Comparison of ENCODE assay signal across 29 mouse cellular contexts in the genomic region with DNA sequence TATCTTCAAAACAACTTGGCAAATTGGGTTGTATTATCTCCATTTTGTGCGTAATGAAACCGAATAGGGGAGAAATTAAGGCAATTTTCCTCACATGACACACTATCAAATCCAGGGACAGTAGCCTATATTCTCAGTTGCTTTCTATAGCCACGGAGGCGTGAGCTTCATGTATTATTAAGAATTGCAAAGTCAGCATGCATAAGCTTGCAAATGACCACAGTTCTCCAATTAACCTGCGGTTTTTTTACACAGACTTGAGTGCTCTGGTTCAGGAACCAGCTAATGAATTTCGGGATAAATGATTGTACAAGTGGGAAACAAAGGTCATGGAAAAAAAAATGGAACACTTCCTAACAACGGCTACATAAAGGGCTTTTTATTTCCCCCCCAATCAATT.
DNase-seq lines count a peak whose midpoint lies in the region; ATAC-seq and TF ChIP-seq lines count a peak whose summit lies in the region.
"Had no signal": no experiment of that assay in that cellular context is flagged by ENCODE, and none has a peak within 500 bp of the region (broad histone marks: within the 10 kb centered on the region; RNA-seq: fewer than 3 reads in every experiment).

No protein-coding gene starts in this region.

- H3K36me3 ChIP-seq in forebrain, embryonic 12.5 days (replicated peaks): no peaks in the 10 kb centered on the region
- no peaks in the 10 kb centered on the region for H3K36me3 ChIP-seq in forebrain, postnatal 0 days (ENCODE audit: insufficient read depth)
- no peaks in the 10 kb centered on the region for H3K36me3 ChIP-seq in kidney, embryonic 14.5 days (ENCODE audit: control insufficient read depth, insufficient read depth, low read length)
- H3K36me3 ChIP-seq in ES-E14 (ENCODE audit: control insufficient read depth, insufficient read depth, low read length, poor library complexity, severe bottlenecking): no peaks in the 10 kb centered on the region
- H3K36me3 ChIP-seq: embryonic facial prominence, embryonic 10.5 days; embryonic facial prominence, embryonic 13.5 days; heart, embryonic 12.5 days; heart, embryonic 15.5 days; hindbrain, embryonic 10.5 days; hindbrain, embryonic 13.5 days; intestine, embryonic 15.5 days had no signal

- H3K4me1 ChIP-seq in forebrain, embryonic 12.5 days: peaks cover 10% of the 10 kb centered on the region
- no peaks in the 10 kb centered on the region for H3K4me1 ChIP-seq in forebrain, postnatal 0 days (ENCODE audit: insufficient read depth)
- no peaks in the 10 kb centered on the region for H3K4me1 ChIP-seq in kidney, embryonic 14.5 days (ENCODE audit: control insufficient read depth, insufficient read depth, low read length)
- H3K4me1 ChIP-seq in ES-E14 (ENCODE audit: control insufficient read depth in 2 of 2, insufficient read depth in 2 of 2, low read length in 2 of 2, poor library complexity in 1 of 2): no peaks in the 10 kb centered on the region
- H3K4me1 ChIP-seq: embryonic facial prominence, embryonic 13.5 days; heart, embryonic 15.5 days; intestine, embryonic 15.5 days had no signal

- 24% methylated on average over 7 of the region's 7 CpGs for WGBS in forebrain, embryonic 12.5 days
- 17% methylated on average over 7 of the region's 7 CpGs for WGBS in forebrain, postnatal 0 days
- 77% methylated on average over 7 of the region's 7 CpGs for WGBS in kidney, embryonic 14.5 days

- no peak for DNase-seq in forebrain, postnatal 0 days
- DNase-seq in kidney, adult 9 months: peak; percentile 4
- DNase-seq in ES-E14 (ENCODE audit: low read depth, low spot score): no peak
- no peak for DNase-seq in right cerebral cortex, postnatal 10 days (ENCODE audit: low spot score in 2 of 2)
- DNase-seq: adrenal gland, postnatal 10 days; adrenal gland, postnatal 36 days; B cell, adult 2 months; cerebellum, adult 11 months; cerebellum, adult 2 months; cerebellum, adult 9-11 months; cerebellum, postnatal 36 days; embryo, embryonic 11 days; gastrocnemius, postnatal 25 days; heart, adult 18-20 months; heart, postnatal 10 days; heart, postnatal 36 days; kidney, adult 11 months had no signal

- in situ Hi-C loops in ES-E14 (cut with MboI; ENCODE audit: low sequenced_read_pairs in 2 of 2, unreplicated experiment in 2 of 2): no loop called here

- H3K27ac ChIP-seq in forebrain, embryonic 12.5 days: no peak overlapping the region
- H3K27ac ChIP-seq in forebrain, postnatal 0 days (ENCODE audit: low read depth, low read length): no peak overlapping the region
- no peak overlapping the region for H3K27ac ChIP-seq in kidney, embryonic 14.5 days (ENCODE audit: low read depth, low read length)
- H3K27ac ChIP-seq in ES-E14 (ENCODE audit: insufficient read depth, low read depth, low read length, poor library complexity, severe bottlenecking): no peak overlapping the region
- H3K27ac ChIP-seq: embryonic facial prominence, embryonic 10.5 days; embryonic facial prominence, embryonic 13.5 days; heart, embryonic 15.5 days; hindbrain, embryonic 10.5 days; hindbrain, embryonic 13.5 days; intestine, embryonic 15.5 days had no signal

- H3K4me2 ChIP-seq in forebrain, embryonic 12.5 days: no peak overlapping the region
- no peak overlapping the region for H3K4me2 ChIP-seq in forebrain, postnatal 0 days (ENCODE audit: low read depth)
- no peak overlapping the region for H3K4me2 ChIP-seq in kidney, embryonic 14.5 days (replicated peaks; ENCODE audit: low read depth, low read length)
- H3K4me2 ChIP-seq: embryonic facial prominence, embryonic 13.5 days; heart, embryonic 12.5 days; heart, embryonic 15.5 days; hindbrain, embryonic 13.5 days; intestine, embryonic 15.5 days had no signal

- ATAC-seq in forebrain, embryonic 12.5 days (ENCODE audit: low FRiP score): 0 out of 2 replicates have a peak, but pooled peaks have one; percentile 46
- ATAC-seq in forebrain, postnatal 0 days: no peak
- ATAC-seq in kidney, embryonic 14.5 days (ENCODE audit: low FRiP score, low TSS enrichment): no peak
- ATAC-seq: activated CD4-positive, CD25-positive, alpha-beta regulatory T cell, adult 4 months; hindbrain, embryonic 16.5 days; intestine, embryonic 15.5 days had no signal

- H3K4me3 ChIP-seq in forebrain, embryonic 12.5 days (replicated peaks): no peak overlapping the region
- H3K4me3 ChIP-seq in forebrain, postnatal 0 days (ENCODE audit: low read depth, low read length): no peak overlapping the region
- no peak overlapping the region for H3K4me3 ChIP-seq in kidney, embryonic 14.5 days (ENCODE audit: low read length)
- no peak overlapping the region for H3K4me3 ChIP-seq in ES-E14 (ENCODE audit: insufficient read depth in 1 of 2, low read depth in 1 of 2, low read length in 2 of 2, poor library complexity in 1 of 2, severe bottlenecking in 1 of 2)
- H3K4me3 ChIP-seq: embryonic facial prominence, embryonic 10.5 days; embryonic facial prominence, embryonic 13.5 days; erythroblast, embryonic 14.5 days; heart, embryonic 12.5 days; heart, embryonic 15.5 days; hindbrain, embryonic 10.5 days; hindbrain, embryonic 13.5 days; intestine, embryonic 15.5 days had no signal

- no peaks in the 10 kb centered on the region for H3K27me3 ChIP-seq in forebrain, embryonic 12.5 days
- H3K27me3 ChIP-seq in forebrain, postnatal 0 days (ENCODE audit: insufficient read depth, low read length): no peaks in the 10 kb centered on the region
- H3K27me3 ChIP-seq in kidney, embryonic 14.5 days (ENCODE audit: control insufficient read depth, insufficient read depth, low read length): no peaks in the 10 kb centered on the region
- H3K27me3 ChIP-seq: embryonic facial prominence, embryonic 13.5 days; heart, embryonic 12.5 days; heart, embryonic 15.5 days; hindbrain, embryonic 13.5 days; intestine, embryonic 15.5 days had no signal

- no peaks in the 10 kb centered on the region for H3K9me3 ChIP-seq in forebrain, embryonic 12.5 days
- H3K9me3 ChIP-seq in forebrain, postnatal 0 days (ENCODE audit: low read length): no peaks in the 10 kb centered on the region
- no peaks in the 10 kb centered on the region for H3K9me3 ChIP-seq in kidney, embryonic 14.5 days (ENCODE audit: control insufficient read depth, low read length)
- no peaks in the 10 kb centered on the region for H3K9me3 ChIP-seq in ES-E14 (ENCODE audit: control insufficient read depth, insufficient read depth, low read depth, low read length)
- H3K9me3 ChIP-seq: embryonic facial prominence, embryonic 10.5 days; embryonic facial prominence, embryonic 13.5 days; heart, embryonic 12.5 days; heart, embryonic 15.5 days; hindbrain, embryonic 10.5 days; hindbrain, embryonic 13.5 days; intestine, embryonic 15.5 days had no signal

- no peak for TF ChIP-seq CTCF in forebrain, postnatal 0 days (IDR thresholded peaks at IDR 0.05; ENCODE audit: low read depth)

- H3K9ac ChIP-seq in forebrain, embryonic 12.5 days: no peak overlapping the region
- H3K9ac ChIP-seq in forebrain, postnatal 0 days: no peak overlapping the region
- H3K9ac ChIP-seq in kidney, embryonic 14.5 days (ENCODE audit: low read depth, low read length): no peak overlapping the region
- H3K9ac ChIP-seq in ES-E14 (ENCODE audit: insufficient read depth, low read depth, low read length, poor library complexity, severe bottlenecking): no peak overlapping the region
- H3K9ac ChIP-seq: embryonic facial prominence, embryonic 13.5 days; heart, embryonic 12.5 days; heart, embryonic 15.5 days; hindbrain, embryonic 13.5 days; intestine, embryonic 15.5 days had no signal

TF ChIP-seq in ES-E14, 5 proteins besides CTCF, POLR2A, EP300 and RAD21:
- no peak for TF ChIP-seq ZC3H11A (IDR thresholded peaks at IDR 0.05; ENCODE audit: borderline replicate concordance, low read depth, low read length)
- TF ChIP-seq MAFK (IDR thresholded peaks at IDR 0.05; ENCODE audit: insufficient read depth, low read depth, low read length): 0 out of 2 replicates have a peak, but pooled peaks have one; percentile 34
TF ChIP-seq in ES-E14: peak in this region for 1.
